Mouse (Mus musculus): ENCODE measurements at regions not wholly inside any gene's neighbourhood (a gene's known extent, or its start where the extent isn't known, plus 50 kb on each side); places are given as distances from the start of the nearest gene placed in this dataset.

- TF ChIP-seq CTCF (conservative IDR thresholded peaks at IDR 0.05; ENCODE audit: insufficient read depth, insufficient read length, low read depth, low read length): no peak
- TF ChIP-seq POLR2A (IDR thresholded peaks at IDR 0.05; ENCODE audit: low read depth, low read length): no peak
Observed at GRCm38 (mm10) chr17:7644857-7645481, 182.1 kb downstream of the Fndc1 start.
